Mouse (Mus musculus): ENCODE measurements around the gene Pcnx.

The Pcnx gene

DNA sequence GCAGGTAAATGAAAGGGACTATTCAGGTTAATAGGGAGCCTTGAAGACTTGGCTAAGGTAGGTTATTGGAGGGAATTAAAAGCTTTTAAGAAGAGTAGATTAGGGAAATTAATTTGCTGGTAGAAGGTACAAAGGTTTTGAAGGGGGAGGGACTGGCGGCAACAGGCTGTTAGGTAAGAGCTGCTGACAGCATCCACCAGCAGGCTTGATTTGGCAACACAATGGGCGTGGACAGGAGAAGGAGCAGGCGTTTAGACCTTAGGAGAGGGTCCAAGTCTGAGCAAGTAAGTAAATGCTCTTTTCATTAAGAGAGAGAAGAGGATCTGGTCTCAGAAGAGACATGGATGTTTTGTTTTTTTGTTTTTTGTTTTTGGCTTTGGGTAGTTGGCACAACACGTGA, 3.1 kb upstream of the Pcnx start:
- DNase-seq = no peak

- peak; percentile 30 for DNase-seq
These were observed 2.6 kb upstream of the Pcnx start for GRCm38 (mm10) chr12:81857251-81857650.

- DNase-seq = peak; percentile 10
These were observed 1.7 kb upstream of the Pcnx start for GRCm38 (mm10) chr12:81857978-81858569.

GRCm38 (mm10) chr12:81860308-81861181, 722 bp downstream of the Pcnx start:
- peak; percentile 79 for DNase-seq

GRCm38 (mm10) chr12:81861199-81862085, 1.6 kb downstream of the Pcnx start:
- DNase-seq = peak; percentile 42

GRCm38 (mm10) chr12:81862351-81862802, 2.6 kb downstream of the Pcnx start:
- peak; percentile 19 for DNase-seq

DNA sequence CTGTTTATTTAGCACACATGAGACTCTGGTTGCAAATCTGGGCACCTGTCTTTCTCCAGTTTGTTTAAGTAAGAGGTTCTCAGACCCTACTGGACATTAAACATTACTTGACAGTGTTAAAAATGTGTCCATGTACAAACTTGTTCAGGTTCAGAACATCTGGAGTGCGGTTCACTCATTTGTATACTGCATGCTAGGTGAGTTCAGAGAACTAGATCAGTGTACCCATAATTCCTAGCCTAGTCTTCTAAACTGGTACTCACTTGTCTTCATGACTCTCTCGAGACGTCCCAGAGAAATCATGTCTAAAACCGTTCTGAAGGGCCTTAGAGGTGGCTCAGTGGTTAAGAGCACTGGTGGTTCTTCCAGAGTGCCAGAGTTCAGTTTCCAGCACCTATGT, 4.1 kb downstream of the Pcnx start:
- DNase-seq = no peak

- no peak for DNase-seq
These were observed 5.4 kb downstream of the Pcnx start for GRCm38 (mm10) chr12:81865183-81865582.

GRCm38 (mm10) chr12:81867316-81867715, 7.5 kb downstream of the Pcnx start:
- no peak for DNase-seq

DNA sequence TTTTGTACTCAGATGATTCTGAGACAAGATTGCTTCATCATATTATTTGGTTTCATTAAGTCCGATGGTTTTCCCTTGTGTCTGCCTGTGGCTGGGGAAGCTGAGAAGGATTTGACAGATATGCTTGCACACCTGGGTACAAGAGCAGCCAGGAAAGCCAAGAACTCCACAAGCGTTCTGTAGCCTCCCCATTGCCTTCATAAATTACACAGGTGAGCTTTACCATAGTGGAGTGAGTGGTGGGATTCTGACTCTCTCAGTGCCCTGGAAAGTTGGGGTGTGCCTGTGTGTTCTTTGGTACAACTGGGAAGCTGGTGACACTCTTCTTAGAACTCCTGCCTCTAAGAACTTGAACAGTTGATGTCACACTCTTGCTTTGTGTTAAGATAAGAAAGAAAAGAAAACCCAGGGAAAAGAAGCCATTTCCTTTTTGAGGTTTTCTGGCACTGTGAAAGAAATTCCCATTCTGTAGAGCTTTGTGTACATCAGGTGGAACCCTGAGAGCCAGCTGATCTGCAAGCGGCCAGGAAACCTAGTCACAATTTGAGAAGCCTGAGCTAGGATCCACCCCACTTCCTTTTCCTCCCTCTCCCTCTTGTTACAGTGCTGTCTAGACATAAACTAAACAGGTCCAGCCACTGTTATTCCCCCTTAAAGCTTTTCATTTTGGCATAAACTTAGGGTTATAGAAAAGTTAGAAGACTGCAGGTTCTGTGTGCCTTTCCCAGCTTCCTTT, 9.6 kb downstream of the Pcnx start:
- no peak for DNase-seq

DNA sequence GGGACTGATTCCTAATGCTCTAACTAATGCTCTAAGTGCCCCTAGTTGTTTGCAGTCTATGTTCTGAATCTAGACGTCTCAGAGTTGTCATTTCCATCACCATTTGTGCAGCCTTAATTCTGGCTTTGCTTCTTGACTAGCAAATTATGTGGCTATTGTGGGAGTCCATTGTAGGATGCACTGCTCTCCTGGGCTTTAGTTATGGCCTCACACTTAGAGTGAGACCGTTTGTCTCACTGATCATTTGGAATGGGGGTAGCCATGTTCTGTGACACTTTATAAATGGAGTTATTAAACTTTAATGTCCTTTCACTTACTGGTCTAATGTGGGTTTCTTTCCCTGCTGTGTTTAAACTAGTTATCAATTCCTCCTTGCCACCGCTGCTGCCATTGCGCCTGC, 13.5 kb downstream of the Pcnx start:
- no peak for DNase-seq

- no peak for DNase-seq
These were observed 20.3 kb downstream of the Pcnx start for GRCm38 (mm10) chr12:81880161-81880560.

DNA sequence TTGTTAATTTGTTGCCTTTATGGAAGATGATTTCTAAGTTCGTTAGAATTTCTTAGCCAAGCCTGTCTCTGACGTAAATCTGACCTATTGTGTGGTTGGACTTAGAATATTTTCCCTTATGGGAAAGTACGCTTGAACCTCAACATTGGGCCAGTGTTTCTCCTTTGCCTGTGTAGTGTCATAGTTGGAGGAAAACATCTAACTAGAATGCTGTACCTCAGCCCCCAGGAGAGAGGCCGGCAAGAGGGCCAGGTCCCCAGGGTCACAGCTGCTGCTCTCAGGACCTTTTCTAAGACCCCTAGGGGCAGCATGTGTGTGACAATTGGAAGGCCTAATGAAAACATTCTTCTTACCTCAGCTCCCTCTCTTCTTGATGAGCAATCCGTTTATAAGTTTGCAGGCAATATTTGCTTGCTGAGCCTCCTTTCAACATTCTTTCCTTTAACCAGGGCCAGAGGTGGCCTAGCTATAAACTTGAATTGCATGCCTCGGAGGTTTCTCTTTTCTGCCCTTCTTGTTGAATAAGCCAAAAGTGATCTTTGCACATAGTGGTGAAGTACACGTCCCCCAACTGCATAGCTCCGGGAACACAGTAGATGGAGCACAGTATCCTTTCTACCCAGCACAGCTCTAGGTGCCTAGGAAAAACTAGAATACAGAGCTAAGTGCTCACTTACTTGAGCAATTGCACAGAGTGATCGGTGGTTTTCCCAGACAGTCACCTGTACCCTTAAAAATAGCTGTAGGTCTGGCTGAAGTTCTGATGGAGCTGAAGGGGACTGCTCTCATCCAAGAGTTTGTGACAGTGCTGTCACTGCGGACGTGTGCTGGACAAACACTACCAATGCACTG, 23.7 kb downstream of the Pcnx start:
- no peak for DNase-seq

DNA sequence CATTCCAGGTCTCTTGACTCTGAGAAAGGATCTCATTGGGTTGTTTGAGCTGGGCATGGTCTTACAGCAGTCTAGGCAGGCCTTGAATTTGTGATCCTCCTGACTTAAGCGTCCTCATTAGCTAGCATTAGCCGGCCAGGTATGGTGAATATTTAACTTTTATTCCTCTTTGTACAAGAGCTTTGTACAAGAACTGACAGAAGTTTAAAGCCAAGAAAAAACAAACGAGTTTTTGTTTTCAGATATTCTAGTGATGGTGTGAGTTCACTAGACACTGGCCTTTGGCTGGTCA, 24.2 kb downstream of the Pcnx start:
- no peak for DNase-seq

DNA sequence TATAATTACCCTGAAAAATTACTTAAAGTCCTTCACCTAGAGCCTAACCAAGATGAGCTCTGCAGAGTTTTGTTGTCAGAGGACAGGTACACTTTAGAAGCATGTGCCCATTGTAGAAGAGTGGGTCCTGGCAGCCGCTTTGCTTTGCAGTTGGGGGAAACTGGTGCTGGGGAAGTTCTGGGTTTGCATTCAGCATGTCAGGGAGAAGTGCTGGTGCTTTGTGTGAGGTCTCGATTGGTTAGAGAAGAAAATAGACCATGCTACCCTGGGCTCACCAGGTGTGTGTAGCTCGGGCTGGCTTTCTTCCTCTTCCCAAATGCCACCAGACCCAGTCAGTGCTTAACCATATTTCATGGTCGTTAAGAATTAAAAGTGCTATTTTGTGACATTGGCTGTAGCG, 25.2 kb downstream of the Pcnx start:
- DNase-seq = no peak

- no peak for DNase-seq
These were observed 26.2 kb downstream of the Pcnx start for GRCm38 (mm10) chr12:81885982-81886381.

DNA sequence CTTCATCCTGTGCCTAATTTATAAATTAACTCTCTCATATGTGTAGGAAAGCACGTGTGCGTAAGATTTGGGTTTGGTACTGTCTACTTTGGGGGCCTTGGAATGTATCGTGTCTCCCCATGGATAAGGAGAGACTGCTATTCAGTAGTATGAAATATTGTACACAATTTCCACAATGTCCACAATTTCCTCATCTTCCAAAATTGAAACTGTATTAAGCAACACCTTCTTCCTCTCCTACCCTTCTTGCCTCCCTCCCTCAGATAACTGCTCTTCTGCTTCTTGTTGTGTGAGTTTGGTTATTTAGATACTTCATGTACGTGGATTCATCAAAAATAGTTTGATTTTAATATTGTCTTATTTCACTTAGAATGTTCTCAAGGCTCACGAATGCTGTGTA, 29.1 kb downstream of the Pcnx start:
- no peak for DNase-seq

DNA sequence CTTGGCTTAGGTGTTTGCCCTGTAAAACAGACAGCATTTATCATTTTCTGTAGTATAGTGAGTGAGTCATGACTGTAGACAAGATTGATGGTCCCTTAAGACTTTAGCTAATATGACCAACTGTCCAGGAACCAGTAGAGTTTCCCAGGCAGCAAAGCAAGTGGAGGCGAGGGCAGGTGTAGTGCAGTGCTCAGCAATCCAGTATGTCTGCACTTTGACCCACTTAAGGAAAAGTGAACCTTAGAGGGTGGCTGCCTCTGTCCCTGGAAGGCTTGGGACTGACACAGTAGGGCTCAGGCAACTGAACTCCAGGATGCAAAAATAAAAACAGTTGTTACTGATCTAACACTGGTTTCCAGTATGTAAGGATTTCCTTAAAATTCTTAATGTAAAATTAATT, 32.1 kb downstream of the Pcnx start:
- DNase-seq = no peak

GRCm38 (mm10) chr12:81894311-81894710, 34.5 kb downstream of the Pcnx start:
- no peak for DNase-seq

DNA sequence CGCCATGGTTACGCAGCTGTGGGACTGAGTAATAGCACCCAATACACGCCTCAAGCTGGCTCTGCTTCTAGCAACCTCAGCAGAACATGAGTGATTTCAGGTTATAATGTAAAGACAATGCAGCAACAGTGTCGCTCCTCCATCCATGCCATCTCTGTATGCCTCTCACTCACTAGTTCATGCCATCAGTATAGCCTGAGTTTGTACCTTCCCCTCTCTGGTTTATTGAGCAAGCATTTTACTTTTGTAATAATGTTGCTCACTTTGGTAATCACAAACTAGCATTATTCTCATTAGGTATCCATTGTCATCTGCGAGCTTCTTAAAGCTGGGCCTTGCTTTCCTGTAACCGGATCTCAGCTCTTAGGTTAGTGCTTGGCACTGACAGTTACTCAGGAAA, 36.2 kb downstream of the Pcnx start:
- no peak for DNase-seq

GRCm38 (mm10) chr12:81904456-81904855, 44.6 kb downstream of the Pcnx start:
- DNase-seq = no peak

GRCm38 (mm10) chr12:81905865-81906264, 46.0 kb downstream of the Pcnx start:
- DNase-seq = no peak
